Comparison of ENCODE assay signal across 8 mouse cellular contexts in the genomic region with DNA sequence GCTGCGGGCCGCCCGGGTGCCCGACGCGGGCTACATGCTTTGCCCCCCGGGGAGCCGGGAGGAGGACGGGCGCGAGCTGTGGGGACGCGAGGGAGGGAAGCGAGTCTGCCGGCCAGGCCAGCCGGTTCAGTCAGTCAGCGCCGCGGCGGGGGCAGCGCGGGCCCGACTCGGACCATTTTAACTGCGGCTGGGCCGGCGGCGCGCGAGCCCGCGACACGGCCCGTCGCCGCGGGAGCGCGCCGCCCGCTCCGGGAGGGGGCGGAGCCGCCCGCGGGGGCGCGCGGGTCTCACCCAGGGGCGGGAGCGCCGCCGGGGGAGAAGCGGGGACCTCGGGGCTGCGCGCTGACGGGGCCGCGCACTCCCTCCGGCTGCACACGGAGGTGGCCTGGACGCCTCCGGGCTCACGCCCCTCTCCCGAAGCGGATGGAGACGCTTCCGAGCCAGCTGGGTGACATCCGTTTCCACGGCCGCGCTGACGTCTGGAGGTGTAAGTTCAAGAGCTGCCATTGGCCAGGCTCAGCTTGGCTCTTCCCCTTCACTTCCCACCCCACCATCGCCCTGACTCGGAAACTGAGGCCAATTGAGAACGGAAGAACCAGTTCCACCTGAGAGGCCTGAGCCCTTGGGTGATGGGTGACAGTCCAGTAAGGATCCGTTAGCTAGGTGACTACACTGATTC. TPM values are rescaled to one million over a fixed set of nuclear protein-coding genes. Genes with fewer than 3 reads are reported as not detected.
DNase-seq lines count a peak whose midpoint lies in the region; ATAC-seq and TF ChIP-seq lines count a peak whose summit lies in the region.

No protein-coding gene starts in this region.

- no peak for TF ChIP-seq CTCF in E14TG2a.4 (conservative IDR thresholded peaks at IDR 0.05; ENCODE audit: low read length)
- TF ChIP-seq CTCF in heart, postnatal 0 days (IDR thresholded peaks at IDR 0.05; ENCODE audit: low read depth): no peak

- peak overlapping the region; percentile 69 for H3K4me2 ChIP-seq in forebrain, embryonic 13.5 days
- H3K4me2 ChIP-seq in heart, postnatal 0 days (ENCODE audit: low read depth, low read length): peak overlapping the region; percentile 77
- peak overlapping the region; percentile 97 for H3K4me2 ChIP-seq in liver, embryonic 15.5 days
- peak overlapping the region; percentile 72 for H3K4me2 ChIP-seq in neural tube, embryonic 11.5 days (ENCODE audit: low read depth)
- peak overlapping the region; percentile 67 for H3K4me2 ChIP-seq in stomach, embryonic 16.5 days (ENCODE audit: low read depth, low read length)

- no peaks in the 10 kb centered on the region for H3K9me3 ChIP-seq in E14TG2a.4 (ENCODE audit: low read length)
- H3K9me3 ChIP-seq in forebrain, embryonic 13.5 days (replicated peaks): no peaks in the 10 kb centered on the region
- no peaks in the 10 kb centered on the region for H3K9me3 ChIP-seq in heart, postnatal 0 days (replicated peaks; ENCODE audit: control insufficient read depth, low read length)
- no peaks in the 10 kb centered on the region for H3K9me3 ChIP-seq in liver, embryonic 15.5 days (replicated peaks)
- no peaks in the 10 kb centered on the region for H3K9me3 ChIP-seq in neural tube, embryonic 11.5 days (ENCODE audit: control insufficient read depth, low read length)
- H3K9me3 ChIP-seq in stomach, embryonic 16.5 days (replicated peaks; ENCODE audit: control insufficient read depth, low read length): no peaks in the 10 kb centered on the region

- TF ChIP-seq EP300 in heart, postnatal 0 days (IDR thresholded peaks at IDR 0.05; ENCODE audit: low read depth): peak; percentile 56; the same call in 1 of the 2 replicates

- no peaks in the 10 kb centered on the region for H3K27me3 ChIP-seq in E14TG2a.4 (ENCODE audit: insufficient read depth, low read length)
- H3K27me3 ChIP-seq in forebrain, embryonic 13.5 days: no peaks in the 10 kb centered on the region
- no peaks in the 10 kb centered on the region for H3K27me3 ChIP-seq in heart, postnatal 0 days (ENCODE audit: control insufficient read depth, insufficient read depth, low read length)
- no peaks in the 10 kb centered on the region for H3K27me3 ChIP-seq in liver, embryonic 15.5 days
- H3K27me3 ChIP-seq in neural tube, embryonic 11.5 days (ENCODE audit: control insufficient read depth, insufficient read depth, low read length): no peaks in the 10 kb centered on the region
- H3K27me3 ChIP-seq in stomach, embryonic 16.5 days (ENCODE audit: control insufficient read depth, insufficient read depth, low read length): no peaks in the 10 kb centered on the region

- ATAC-seq in forebrain, embryonic 13.5 days: peak; percentile 80
- ATAC-seq in heart, postnatal 0 days (ENCODE audit: insufficient read depth, low read depth): peak; percentile 83
- ATAC-seq in liver, embryonic 15.5 days (ENCODE audit: insufficient read depth): peak; percentile 76
- peak; percentile 80 for ATAC-seq in neural tube, embryonic 11.5 days (ENCODE audit: insufficient read depth, low FRiP score, low TSS enrichment)
- peak; percentile 89 for ATAC-seq in stomach, embryonic 16.5 days (ENCODE audit: insufficient read depth, low FRiP score)

- peak overlapping the region; percentile 91 for H3K4me3 ChIP-seq in E14TG2a.4 (replicated peaks; ENCODE audit: low read length)
- peak overlapping the region; percentile 84 for H3K4me3 ChIP-seq in forebrain, embryonic 13.5 days
- H3K4me3 ChIP-seq in heart, postnatal 0 days (ENCODE audit: low read depth, low read length): peak overlapping the region; percentile 84
- H3K4me3 ChIP-seq in liver, embryonic 15.5 days (replicated peaks): peak overlapping the region; percentile 86
- H3K4me3 ChIP-seq in neural tube, embryonic 11.5 days (ENCODE audit: low read depth, low read length): peak overlapping the region; percentile 86
- H3K4me3 ChIP-seq in stomach, embryonic 16.5 days (replicated peaks; ENCODE audit: low read length): peak overlapping the region; percentile 87

- H3K36me3 ChIP-seq in E14TG2a.4 (ENCODE audit: insufficient read depth, low read length): no peaks in the 10 kb centered on the region
- H3K36me3 ChIP-seq in forebrain, embryonic 13.5 days (ENCODE audit: poor library complexity, severe bottlenecking): no peaks in the 10 kb centered on the region
- H3K36me3 ChIP-seq in heart, postnatal 0 days (replicated peaks; ENCODE audit: control insufficient read depth, insufficient read depth, low read length): no peaks in the 10 kb centered on the region
- no peaks in the 10 kb centered on the region for H3K36me3 ChIP-seq in liver, embryonic 15.5 days (replicated peaks)
- no peaks in the 10 kb centered on the region for H3K36me3 ChIP-seq in neural tube, embryonic 11.5 days (ENCODE audit: control insufficient read depth, insufficient read depth, low read length)
- H3K36me3 ChIP-seq in stomach, embryonic 16.5 days (ENCODE audit: control insufficient read depth, insufficient read depth, low read length): no peaks in the 10 kb centered on the region

- DNase-seq in c-Kit-positive CD71-positive TER-119-positive erythroid progenitor cells, embryonic 14.5 days (ENCODE audit: low spot score): peak; percentile 70
- DNase-seq in heart, postnatal 0 days (ENCODE audit: low spot score): peak; percentile 86
- DNase-seq in kidney, postnatal 36 days: peak; percentile 89 to 90
- DNase-seq in neural tube, embryonic 11.5 days (ENCODE audit: low spot score): peak; percentile 86

- peak overlapping the region; percentile 99 for H3K27ac ChIP-seq in forebrain, embryonic 13.5 days
- H3K27ac ChIP-seq in heart, postnatal 0 days (ENCODE audit: low read depth): peak overlapping the region; percentile 95
- H3K27ac ChIP-seq in liver, embryonic 15.5 days (replicated peaks): peak overlapping the region; percentile 90
- peak overlapping the region; percentile 96 for H3K27ac ChIP-seq in neural tube, embryonic 11.5 days (ENCODE audit: low read depth, low read length)
- H3K27ac ChIP-seq in stomach, embryonic 16.5 days (ENCODE audit: low read length): peak overlapping the region; percentile 98

- H3K4me1 ChIP-seq in E14TG2a.4 (replicated peaks; ENCODE audit: low read depth, low read length): peaks cover 45% of the 10 kb centered on the region
- peaks cover 40% of the 10 kb centered on the region for H3K4me1 ChIP-seq in forebrain, embryonic 13.5 days
- peaks cover 20% of the 10 kb centered on the region for H3K4me1 ChIP-seq in heart, postnatal 0 days (ENCODE audit: control insufficient read depth, insufficient read depth)
- peaks cover 45% of the 10 kb centered on the region for H3K4me1 ChIP-seq in liver, embryonic 15.5 days (replicated peaks)
- peaks cover 7% of the 10 kb centered on the region for H3K4me1 ChIP-seq in neural tube, embryonic 11.5 days (ENCODE audit: control insufficient read depth, insufficient read depth, low read length)
- H3K4me1 ChIP-seq in stomach, embryonic 16.5 days (ENCODE audit: control insufficient read depth, insufficient read depth, low read length): peaks cover 15% of the 10 kb centered on the region

- WGBS in forebrain, embryonic 13.5 days: 1% methylated on average over 52 of the region's 78 CpGs
- under 1% methylated on average over 36 of the region's 78 CpGs for WGBS in heart, postnatal 0 days
- WGBS in liver, embryonic 15.5 days (ENCODE audit: insufficient replicate concordance): under 1% methylated on average over 71 of the region's 78 CpGs
- 2% methylated on average over 44 of the region's 78 CpGs for WGBS in neural tube, embryonic 11.5 days
- under 1% methylated on average over 70 of the region's 78 CpGs for WGBS in stomach, embryonic 16.5 days

- peak overlapping the region; percentile 98 for H3K9ac ChIP-seq in forebrain, embryonic 13.5 days
- peak overlapping the region; percentile 96 for H3K9ac ChIP-seq in heart, postnatal 0 days (replicated peaks; ENCODE audit: low read depth, low read length)
- H3K9ac ChIP-seq in liver, embryonic 15.5 days: peak overlapping the region; percentile 95
- H3K9ac ChIP-seq in neural tube, embryonic 11.5 days (ENCODE audit: low read length): peak overlapping the region; percentile 98
- H3K9ac ChIP-seq in stomach, embryonic 16.5 days (ENCODE audit: low read length): peak overlapping the region; percentile 98

RNA-seq across cellular contexts. Expression of a gene that starts 0.5 kb away (rescaled TPM):
- polyA plus RNA-seq in forebrain, embryonic 13.5 days (2015; fragmentation: Nextera tagmentation; extraction: Ambion mirVana): 5.6 and 7.0 TPM in 2 replicates
- total RNA-seq in heart, postnatal 0 days (2014; rRNA removed; ENCODE audit: low replicate concordance): 20.5 and 26.3 TPM in 2 replicates
- 10.4 and 11.4 TPM in 2 replicates for polyA plus RNA-seq in heart, postnatal 0 days (2015; fragmentation: Nextera tagmentation; extraction: Ambion mirVana)
- 1.8 TPM in 2 replicates for polyA plus RNA-seq in liver, embryonic 15.5 days (2015; fragmentation: Nextera tagmentation; extraction: Ambion mirVana)
- polyA plus RNA-seq in neural tube, embryonic 11.5 days (2014; fragmentation: Nextera tagmentation; extraction: Ambion mirVana): 7.8 and 8.8 TPM in 2 replicates
- polyA plus RNA-seq in stomach, embryonic 16.5 days (2015; fragmentation: Nextera tagmentation; extraction: Ambion mirVana): 3.8 and 4.7 TPM in 2 replicates

Comparison
In these comparisons a context has a peak if more than half of its experiments do, and no peak if none do; other contexts are left out.
1. Peak in every context shown above with its lines: DNase-seq, ATAC-seq, H3K4me3 ChIP-seq and H3K27ac ChIP-seq.